Mouse (Mus musculus) heart, embryonic 14.5 days (tissue): Measurements from ENCODE around the gene Ngly1. TPM values are rescaled to one million over a fixed set of nuclear protein-coding genes. Genes with fewer than 3 reads are reported as not detected.

ENCODE experiments used
- ATAC-seq: fragments of 200-750 bp; cut with Nextera tagmentation; 2 replicates; pipeline ENCODE4 v1.8.0; 2017; ENCODE audit warnings: low read depth, moderate TSS enrichment; ENCODE audit not compliant: insufficient number of reproducible peaks, insufficient read depth, low FRiP score
- H3K27ac ChIP-seq, 2 experiments: fragments of 200-500 bp in 1 of 2; fragments of 300-500 bp in 1 of 2; sonication (generic) in 1 of 2; replicated peaks in 1 of 2; 2 replicates each; pipeline ENCODE4 v1.5.1; 2012 to 2014; ENCODE audit warnings: low read depth in 2 of 2, low read length in 2 of 2, control low read depth in 1 of 2, mild to moderate bottlenecking in 1 of 2, mixed read lengths in 1 of 2; ENCODE audit not compliant: control insufficient read depth in 1 of 2, insufficient read depth in 1 of 2
- H3K27me3 ChIP-seq: fragments of 300-500 bp; sonication (generic); 2 replicates; pipeline ENCODE4 v1.6.1; 2014; ENCODE audit warnings: mild to moderate bottlenecking, low read length, control low read depth; ENCODE audit not compliant: control insufficient read depth, insufficient read depth
- H3K36me3 ChIP-seq: fragments of 300-500 bp; sonication (generic); 2 replicates; pipeline ENCODE4 v1.6.1; 2014; ENCODE audit warnings: mild to moderate bottlenecking, control low read depth, low read length, mixed read lengths; ENCODE audit not compliant: control insufficient read depth, insufficient read depth
- H3K4me1 ChIP-seq, 2 experiments: fragments of 200-500 bp in 1 of 2; fragments of 300-500 bp in 1 of 2; sonication (generic) in 1 of 2; 2 replicates each; pipeline ENCODE4 v1.6.1; 2012 to 2014; ENCODE audit warnings: low read length in 2 of 2, control low read depth in 1 of 2, mixed read lengths in 1 of 2; ENCODE audit not compliant: control insufficient read depth in 2 of 2, insufficient read depth in 2 of 2
- H3K4me2 ChIP-seq: fragments of 300-500 bp; sonication (generic); 2 replicates; pipeline ENCODE4 v1.6.1; 2014; ENCODE audit warnings: mild to moderate bottlenecking, low read length
- H3K4me3 ChIP-seq, 2 experiments: fragments of 200-500 bp in 1 of 2; fragments of 300-500 bp in 1 of 2; sonication (generic) in 1 of 2; 2 replicates each; pipeline ENCODE4 v1.5.1; 2012 to 2014; ENCODE audit warnings: low read length in 2 of 2, mild to moderate bottlenecking in 2 of 2, control low read depth in 1 of 2, low read depth in 1 of 2, moderate library complexity in 1 of 2; ENCODE audit not compliant: control insufficient read depth in 1 of 2, insufficient read depth in 1 of 2
- H3K9ac ChIP-seq: fragments of 300-500 bp; sonication (generic); 2 replicates; pipeline ENCODE4 v1.6.1; 2014; ENCODE audit warnings: mild to moderate bottlenecking, low read length
- H3K9me3 ChIP-seq: fragments of 300-500 bp; sonication (generic); 2 replicates; pipeline ENCODE4 v1.6.1; 2016; ENCODE audit warnings: low read length, control low read depth; ENCODE audit not compliant: control insufficient read depth
- WGBS: fragments of 180-500 bp; shearing (Covaris S2); extraction: QIAGEN DNeasy Blood & Tissue Kit; methylation state at CpG from one replicate; pipeline ENCODE4 v1.1.7; 2014; 5-methylcytosine and 5-hydroxymethylcytosine counted together
- polyA plus RNA-seq: library from polyadenylated mRNA; unstranded; fragments of >200 nt; fragmentation: Nextera tagmentation; extraction: Ambion mirVana; gene quantifications from 2 replicates; pipeline ENCODE4 v1.2.1, GENCODE M21; 2014

Ngly1 gene
- polyA plus RNA-seq, 1 experiment from 2014 or later, result 26.6 TPM

- peaks cover 8% of the 10 kb centered on the region for H3K36me3 ChIP-seq
- H3K4me1 ChIP-seq, result peaks cover 0 to 17% of the 10 kb centered on the region in 2 experiments; a peak in 3 of 4 replicates
- no peak overlapping the region for H3K4me3 ChIP-seq
- no peak for ATAC-seq
- H3K4me2 ChIP-seq, result no peak overlapping the region
- H3K9ac ChIP-seq, result no peak overlapping the region
- WGBS, result 34% methylated on average over 1 of the region's 1 CpGs
- no peaks in the 10 kb centered on the region for H3K27me3 ChIP-seq
- no peak overlapping the region for H3K27ac ChIP-seq
- no peaks in the 10 kb centered on the region for H3K9me3 ChIP-seq
Measured at GRCm38 (mm10) chr14:16245127-16245526, 4.0 kb upstream of the Ngly1 start.

- WGBS, result 77% methylated on average over 2 of the region's 2 CpGs
- no peak overlapping the region for H3K4me2 ChIP-seq
- no peak overlapping the region for H3K4me3 ChIP-seq
- no peak for ATAC-seq
- H3K9me3 ChIP-seq, result no peaks in the 10 kb centered on the region
- H3K27me3 ChIP-seq, result no peaks in the 10 kb centered on the region
- peaks cover 0 to 18% of the 10 kb centered on the region in 2 experiments; a peak in 3 of 4 replicates for H3K4me1 ChIP-seq
- no peak overlapping the region for H3K9ac ChIP-seq
- no peak overlapping the region for H3K27ac ChIP-seq
- no peaks in the 10 kb centered on the region for H3K36me3 ChIP-seq
Measured at GRCm38 (mm10) chr14:16246340-16246912, 2.7 kb upstream of the Ngly1 start.

GRCm38 (mm10) chr14:16248135-16248534 lies 945 bp upstream of the Ngly1 start:
- peaks cover 0 to 18% of the 10 kb centered on the region in 2 experiments; a peak in 3 of 4 replicates for H3K4me1 ChIP-seq
- H3K27ac ChIP-seq, result no peak overlapping the region
- no peaks in the 10 kb centered on the region for H3K9me3 ChIP-seq
- H3K36me3 ChIP-seq, result no peaks in the 10 kb centered on the region
- peak overlapping the region; percentile 91 for H3K4me2 ChIP-seq
- 0 out of 2 replicates have a peak overlapping the region, but pooled peaks have one; percentile 95 for H3K9ac ChIP-seq
- H3K27me3 ChIP-seq, result no peaks in the 10 kb centered on the region
- no peak overlapping the region for H3K4me3 ChIP-seq
- 67% methylated on average over 3 of the region's 3 CpGs for WGBS
- ATAC-seq, result no peak

- Histone ChIP-seq H3K4me1 (peaks cover 0 to 18% of the 10 kb centered on the region in 2 experiments; a peak in 3 of 4 replicates), H3K9ac (peak overlapping the region; percentile 95), H3K27me3 (no peaks in the 10 kb centered on the region), H3K4me3 (peak overlapping the region; percentile 74 to 98), H3K36me3 (no peaks in the 10 kb centered on the region), H3K9me3 (no peaks in the 10 kb centered on the region), H3K4me2 (peak overlapping the region; percentile 91), H3K27ac (0 out of 4 replicates have a peak overlapping the region, but pooled peaks of 1 of the 2 experiments have one; percentile 90)
- 14% methylated on average over 9 of the region's 9 CpGs for WGBS
- ATAC-seq, result no peak
Measured at GRCm38 (mm10) chr14:16248603-16249157, 400 bp upstream of the Ngly1 start.

- peak overlapping the region; percentile 91 for H3K4me2 ChIP-seq
- 69% methylated on average over 3 of the region's 3 CpGs for WGBS
- no peak overlapping the region for H3K27ac ChIP-seq
- ATAC-seq, result no peak
- H3K36me3 ChIP-seq, result peaks cover 8% of the 10 kb centered on the region
- H3K4me1 ChIP-seq, result peaks cover 0 to 13% of the 10 kb centered on the region in 2 experiments; a peak in 3 of 4 replicates
- peak overlapping the region; percentile 74 to 98; a peak in 3 of 4 replicates for H3K4me3 ChIP-seq
- H3K9me3 ChIP-seq, result no peaks in the 10 kb centered on the region
- H3K9ac ChIP-seq, result peak overlapping the region; percentile 95
- H3K27me3 ChIP-seq, result no peaks in the 10 kb centered on the region
Measured at GRCm38 (mm10) chr14:16250099-16250498, 1.0 kb downstream of the Ngly1 start.

GRCm38 (mm10) chr14:16255745-16256144 lies 6.7 kb downstream of the Ngly1 start:
- no peak for ATAC-seq
- WGBS, result 96% methylated on average over 3 of the region's 3 CpGs

GRCm38 (mm10) chr14:16256209-16256608 lies 7.1 kb downstream of the Ngly1 start:
- no peak for ATAC-seq
- WGBS, result 66% methylated on average over 2 of the region's 2 CpGs

More at GRCm38 (mm10) chr14:16255745-16256144, 6.7 kb downstream of the Ngly1 start:
- Histone ChIP-seq H3K27ac (no peak overlapping the region), H3K4me1 (no peaks in the 10 kb centered on the region), H3K9ac (no peak overlapping the region), H3K4me2 (no peak overlapping the region), H3K4me3 (no peak overlapping the region), H3K9me3 (no peaks in the 10 kb centered on the region), H3K36me3 (peaks cover 47% of the 10 kb centered on the region), H3K27me3 (no peaks in the 10 kb centered on the region)

More at GRCm38 (mm10) chr14:16256209-16256608, 7.1 kb downstream of the Ngly1 start:
- Histone ChIP-seq H3K27me3 (no peaks in the 10 kb centered on the region), H3K4me2 (no peak overlapping the region), H3K9ac (no peak overlapping the region), H3K27ac (no peak overlapping the region), H3K36me3 (peaks cover 49% of the 10 kb centered on the region), H3K9me3 (no peaks in the 10 kb centered on the region), H3K4me3 (no peak overlapping the region), H3K4me1 (no peaks in the 10 kb centered on the region)
